Mouse (Mus musculus) ES-Bruce4 (cell line): ENCODE results near the gene Pnpla8.

Source experiments
- CTCF ChIP-seq: IDR thresholded peaks from one replicate; pipeline ENCODE4 v1.8.1; 2011; ENCODE audit warnings: low read depth, low read length
- EP300 ChIP-seq: IDR thresholded peaks from 2 replicates; pipeline ENCODE4 v1.6.1; 2011; ENCODE audit warnings: low read depth, low read length; ENCODE audit not compliant: insufficient read depth

GRCm38 (mm10) chr12:44274125-44274835, 53.1 kb downstream of the Pnpla8 start:
- TF ChIP-seq CTCF: no peak
- no peak for TF ChIP-seq EP300
